Comparison of ENCODE assay signal across 9 mouse cellular contexts in the genomic region with DNA sequence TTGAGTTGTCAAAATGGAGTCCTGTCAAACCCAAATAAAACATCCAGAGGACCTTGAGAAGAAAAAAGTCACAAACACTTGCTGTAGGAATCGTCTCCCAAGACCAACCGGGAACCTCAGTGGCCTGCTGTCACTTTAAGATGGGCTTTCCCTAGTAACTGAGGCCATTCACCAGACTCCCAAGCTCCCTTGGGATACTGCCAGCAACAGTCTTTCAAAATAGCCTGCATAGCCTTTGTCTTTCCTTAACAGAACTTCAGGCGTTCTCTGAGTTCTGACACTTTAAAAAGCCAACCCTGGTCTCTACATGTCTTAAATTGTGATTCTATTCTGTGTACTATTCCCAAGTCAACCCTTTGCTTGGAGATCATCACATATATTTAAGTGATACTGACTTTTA.
DNase-seq lines count a peak whose midpoint lies in the region; ATAC-seq lines count a peak whose summit lies in the region.
"Had no signal": no experiment of that assay in that cellular context is flagged by ENCODE, and none has a peak within 500 bp of the region (broad histone marks: within the 10 kb centered on the region; RNA-seq: fewer than 3 reads in every experiment).

No protein-coding gene starts in this region.

- peak; percentile 57 for ATAC-seq in forebrain, embryonic 15.5 days (replicated peaks)
- no peak for ATAC-seq in megakaryocyte-erythroid progenitor cell, adult 5-6 weeks (replicated peaks; ENCODE audit: low FRiP score, low TSS enrichment, poor library complexity, severe bottlenecking)
- no peak for ATAC-seq in granulocyte monocyte progenitor cell, adult 5-6 weeks (replicated peaks; ENCODE audit: poor library complexity, severe bottlenecking)

- peak; percentile 50 to 51 for DNase-seq in cerebellum, postnatal 10 days
- DNase-seq in cerebellum, adult 8-10 months = no peak
- DNase-seq in left cerebral cortex, postnatal 10 days (ENCODE audit: extremely low spot score in 1 of 2, low spot score in 2 of 2) = peak; percentile 50 to 59
- DNase-seq in left cerebral cortex, postnatal 36 days (ENCODE audit: low spot score in 2 of 2) = no peak
- peak; percentile 44 for DNase-seq in left cerebral cortex, postnatal 4 days

- no peak overlapping the region for H3K4me3 ChIP-seq in forebrain, embryonic 15.5 days
- H3K4me3 ChIP-seq: embryonic facial prominence, embryonic 13.5 days had no signal

- WGBS in forebrain, embryonic 15.5 days = 8% methylated on average over 3 of the region's 3 CpGs

- H3K9me3 ChIP-seq in forebrain, embryonic 15.5 days = no peaks in the 10 kb centered on the region
- H3K9me3 ChIP-seq: embryonic facial prominence, embryonic 13.5 days had no signal

- peaks cover 18% of the 10 kb centered on the region for H3K4me1 ChIP-seq in forebrain, embryonic 15.5 days

- no peak overlapping the region for H3K4me2 ChIP-seq in forebrain, embryonic 15.5 days (replicated peaks)
- H3K4me2 ChIP-seq: embryonic facial prominence, embryonic 13.5 days had no signal

- no peaks in the 10 kb centered on the region for H3K36me3 ChIP-seq in forebrain, embryonic 15.5 days
- H3K36me3 ChIP-seq: embryonic facial prominence, embryonic 13.5 days had no signal

- intact Hi-C loops in left cerebral cortex, postnatal 10 days (cut with DNase I) = no loop called here
- intact Hi-C loops in left cerebral cortex, postnatal 36 days (cut with DNase I) = no loop called here
- intact Hi-C loops in left cerebral cortex, postnatal 4 days (cut with DNase I) = no loop called here

- H3K27me3 ChIP-seq in forebrain, embryonic 15.5 days = no peaks in the 10 kb centered on the region
- H3K27me3 ChIP-seq: embryonic facial prominence, embryonic 13.5 days had no signal

- H3K27ac ChIP-seq in forebrain, embryonic 15.5 days (replicated peaks) = no peak overlapping the region; the same call in 1 of the 2 replicates
- H3K27ac ChIP-seq: embryonic facial prominence, embryonic 13.5 days had no signal

- no peak overlapping the region for H3K9ac ChIP-seq in forebrain, embryonic 15.5 days (replicated peaks)
- H3K9ac ChIP-seq: embryonic facial prominence, embryonic 13.5 days had no signal

Comparison
In these comparisons a context has a peak if more than half of its experiments do, and no peak if none do; other contexts are left out.
1. DNase-seq: peak in cerebellum, postnatal 10 days (2 of 2), left cerebral cortex, postnatal 10 days (2 of 2) and left cerebral cortex, postnatal 4 days (single experiment); none in cerebellum, adult 8-10 months (single experiment) and left cerebral cortex, postnatal 36 days (0 of 2).